Mouse (Mus musculus): ENCODE measurements around the gene Tubb2a. TPM values are rescaled to one million over a fixed set of nuclear protein-coding genes. Genes with fewer than 3 reads are reported as not detected.

Tubb2a gene
- polyA plus RNA-seq, 1 experiment, result 120 TPM

GRCm38 (mm10) chr13:34060061-34060460, 17.7 kb downstream of the Tubb2a start:
- 95% methylated on average over 9 of the region's 9 CpGs for WGBS
- no peak for DNase-seq (ENCODE audit: low read depth, low spot score)

GRCm38 (mm10) chr13:34057252-34057651, 20.6 kb downstream of the Tubb2a start:
- WGBS, result 90% methylated on average over 1 of the region's 1 CpGs
- no peak for DNase-seq (ENCODE audit: low read depth, low spot score)

- WGBS, result 35% methylated on average over 3 of the region's 3 CpGs
- no peak for DNase-seq (ENCODE audit: low read depth, low spot score)
Observed at GRCm38 (mm10) chr13:34054983-34055382, 22.8 kb downstream of the Tubb2a start.

GRCm38 (mm10) chr13:34054391-34054790, 23.4 kb downstream of the Tubb2a start:
- WGBS, result 57% methylated on average over 4 of the region's 4 CpGs
- DNase-seq (ENCODE audit: low read depth, low spot score), result no peak

- 83% methylated on average over 13 of the region's 13 CpGs for WGBS
- no peak for DNase-seq (ENCODE audit: low read depth, low spot score)
Observed at GRCm38 (mm10) chr13:34053673-34054282, 24.0 kb downstream of the Tubb2a start.

GRCm38 (mm10) chr13:34051692-34052091, 26.1 kb downstream of the Tubb2a start:
- no peak for DNase-seq (ENCODE audit: low read depth, low spot score)
- 88% methylated on average over 3 of the region's 3 CpGs for WGBS

- no peak for DNase-seq (ENCODE audit: low read depth, low spot score)
- WGBS, result 86% methylated on average over 8 of the region's 8 CpGs
Observed at GRCm38 (mm10) chr13:34050479-34050878, 27.3 kb downstream of the Tubb2a start.

- DNase-seq (ENCODE audit: low read depth, low spot score), result no peak
- 95% methylated on average over 3 of the region's 3 CpGs for WGBS
Observed at GRCm38 (mm10) chr13:34047526-34047925, 30.3 kb downstream of the Tubb2a start.

GRCm38 (mm10) chr13:34046421-34047012, 31.3 kb downstream of the Tubb2a start:
- 40% methylated on average over 11 of the region's 11 CpGs for WGBS
- no peak for DNase-seq (ENCODE audit: low read depth, low spot score)

- DNase-seq (ENCODE audit: low read depth, low spot score), result no peak
- WGBS, result 15% methylated on average over 5 of the region's 5 CpGs
Observed at GRCm38 (mm10) chr13:34045511-34046249, 32.1 kb downstream of the Tubb2a start.

GRCm38 (mm10) chr13:34043716-34044393, 34.0 kb downstream of the Tubb2a start:
- 78% methylated on average over 7 of the region's 7 CpGs for WGBS

GRCm38 (mm10) chr13:34040091-34040490, 37.7 kb downstream of the Tubb2a start:
- no peak for DNase-seq (ENCODE audit: low read depth, low spot score)
- 96% methylated on average over 3 of the region's 3 CpGs for WGBS

More at GRCm38 (mm10) chr13:34043716-34044393, 34.0 kb downstream of the Tubb2a start:
- no peak for DNase-seq (ENCODE audit: low read depth, low spot score)

- 26% methylated on average over 8 of the region's 8 CpGs for WGBS
- no peak for DNase-seq (ENCODE audit: low read depth, low spot score)
Observed at GRCm38 (mm10) chr13:34038901-34039341, 38.9 kb downstream of the Tubb2a start.

- 25% methylated on average over 5 of the region's 5 CpGs for WGBS
- no peak for DNase-seq (ENCODE audit: low read depth, low spot score)
Observed at GRCm38 (mm10) chr13:34038056-34038432, 39.8 kb downstream of the Tubb2a start.

GRCm38 (mm10) chr13:34037172-34038055, 40.4 kb downstream of the Tubb2a start, which contains the start of gene Bphl:
Gene Bphl, plus strand, starts transcription at chr13:34037597.
- peak; percentile 79 for DNase-seq (ENCODE audit: low read depth, low spot score)

GRCm38 (mm10) chr13:34036726-34037125, 41.1 kb downstream of the Tubb2a start:
- WGBS, result 81% methylated on average over 5 of the region's 5 CpGs
- DNase-seq (ENCODE audit: low read depth, low spot score), result no peak

More at GRCm38 (mm10) chr13:34037172-34038055, 40.4 kb downstream of the Tubb2a start, which contains the start of gene Bphl:
- under 1% methylated on average over 37 of the region's 37 CpGs for WGBS

GRCm38 (mm10) chr13:34035424-34035823, 42.4 kb downstream of the Tubb2a start:
- 68% methylated on average over 3 of the region's 3 CpGs for WGBS
- DNase-seq (ENCODE audit: low read depth, low spot score), result no peak

- no peak for DNase-seq (ENCODE audit: low read depth, low spot score)
- 67% methylated on average over 2 of the region's 2 CpGs for WGBS
Observed at GRCm38 (mm10) chr13:34032041-34032440, 45.8 kb downstream of the Tubb2a start.

Data from large intestine, adult 2 months (tissue).